ENCODE assay signal across 19 mouse cellular contexts in the genomic region with DNA sequence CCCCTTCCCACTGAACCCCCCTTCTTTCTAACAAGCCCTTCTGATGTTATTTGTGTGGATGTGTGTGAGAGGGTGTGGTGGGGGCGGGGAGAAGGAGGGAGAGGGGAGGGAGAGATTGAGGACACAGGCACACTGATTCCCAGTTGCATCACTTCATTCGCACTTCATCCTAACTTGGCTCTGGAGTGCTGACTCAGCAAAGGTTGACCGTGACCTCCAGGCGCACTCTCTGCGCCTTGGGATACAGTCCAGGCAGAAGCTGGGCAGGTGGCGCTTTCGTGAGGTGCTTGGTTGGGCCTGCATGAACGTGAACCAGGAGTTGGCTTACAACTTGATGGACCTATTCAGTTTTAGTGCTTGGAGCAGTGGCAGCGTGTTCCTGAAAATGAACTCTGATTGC. TPM values are rescaled to one million over a fixed set of nuclear protein-coding genes. Genes with fewer than 3 reads are reported as not detected.
DNase-seq lines count a peak whose midpoint lies in the region; ATAC-seq and TF ChIP-seq lines count a peak whose summit lies in the region.
"Had no signal": no experiment of that assay in that cellular context is flagged by ENCODE, and none has a peak within 500 bp of the region (broad histone marks: within the 10 kb centered on the region; RNA-seq: fewer than 3 reads in every experiment).

No protein-coding gene starts in this region.

- peaks cover 19% of the 10 kb centered on the region for H3K4me1 ChIP-seq in heart, embryonic 12.5 days (replicated peaks)
- no peaks in the 10 kb centered on the region for H3K4me1 ChIP-seq in midbrain, embryonic 11.5 days (ENCODE audit: control insufficient read depth, insufficient read depth, low read length)
- no peaks in the 10 kb centered on the region for H3K4me1 ChIP-seq in midbrain, embryonic 13.5 days (replicated peaks)
- H3K4me1 ChIP-seq in lung, postnatal 0 days (ENCODE audit: insufficient read depth, low read depth, low read length) = no peaks in the 10 kb centered on the region
- no peaks in the 10 kb centered on the region for H3K4me1 ChIP-seq in stomach, postnatal 0 days (replicated peaks; ENCODE audit: control insufficient read depth, insufficient read depth)
- H3K4me1 ChIP-seq: hindbrain, embryonic 12.5 days; midbrain, embryonic 15.5 days; stomach, embryonic 15.5 days had no signal

- H3K9ac ChIP-seq in heart, embryonic 12.5 days = no peak overlapping the region
- no peak overlapping the region for H3K9ac ChIP-seq in midbrain, embryonic 11.5 days (ENCODE audit: low read length)
- H3K9ac ChIP-seq in midbrain, embryonic 13.5 days (replicated peaks) = no peak overlapping the region
- no peak overlapping the region for H3K9ac ChIP-seq in lung, postnatal 0 days (replicated peaks; ENCODE audit: low read depth)
- no peak overlapping the region for H3K9ac ChIP-seq in stomach, postnatal 0 days (ENCODE audit: low read length)
- H3K9ac ChIP-seq: hindbrain, embryonic 12.5 days; midbrain, embryonic 15.5 days; stomach, embryonic 15.5 days had no signal

- H3K27me3 ChIP-seq in heart, embryonic 12.5 days (replicated peaks) = no peaks in the 10 kb centered on the region
- H3K27me3 ChIP-seq in midbrain, embryonic 11.5 days (ENCODE audit: control insufficient read depth, insufficient read depth, low read length) = no peaks in the 10 kb centered on the region
- H3K27me3 ChIP-seq in midbrain, embryonic 13.5 days = no peaks in the 10 kb centered on the region
- H3K27me3 ChIP-seq in lung, postnatal 0 days (replicated peaks; ENCODE audit: insufficient read depth, low read length) = no peaks in the 10 kb centered on the region
- no peaks in the 10 kb centered on the region for H3K27me3 ChIP-seq in stomach, postnatal 0 days (ENCODE audit: control insufficient read depth, insufficient read depth, low read length)
- H3K27me3 ChIP-seq: hindbrain, embryonic 12.5 days; midbrain, embryonic 15.5 days; stomach, embryonic 15.5 days had no signal

- no peak for TF ChIP-seq EP300 in lung, postnatal 0 days (IDR thresholded peaks at IDR 0.05)
- no peak for TF ChIP-seq EP300 in stomach, postnatal 0 days (optimal IDR thresholded peaks at IDR 0.05)

- H3K36me3 ChIP-seq in heart, embryonic 12.5 days = peaks cover 45% of the 10 kb centered on the region
- peaks cover 8% of the 10 kb centered on the region for H3K36me3 ChIP-seq in midbrain, embryonic 11.5 days (ENCODE audit: control insufficient read depth, insufficient read depth, low read length)
- H3K36me3 ChIP-seq in midbrain, embryonic 13.5 days = peaks cover 31% of the 10 kb centered on the region
- peaks cover 4% of the 10 kb centered on the region; the same call in 1 of the 2 replicates for H3K36me3 ChIP-seq in lung, postnatal 0 days (ENCODE audit: insufficient read depth, low read length)
- no peaks in the 10 kb centered on the region for H3K36me3 ChIP-seq in stomach, postnatal 0 days (ENCODE audit: control insufficient read depth, insufficient read depth, low read length)

- no peak for ATAC-seq in heart, embryonic 12.5 days (ENCODE audit: insufficient number of reproducible peaks, low FRiP score)
- ATAC-seq in midbrain, embryonic 11.5 days (ENCODE audit: low FRiP score) = no peak
- no peak for ATAC-seq in midbrain, embryonic 13.5 days
- peak; percentile 43 for ATAC-seq in lung, postnatal 0 days
- ATAC-seq in stomach, postnatal 0 days (ENCODE audit: low FRiP score, low TSS enrichment) = peak; percentile 22; the same call in 1 of the 2 replicates
- ATAC-seq: activated CD4-positive, CD25-positive, alpha-beta regulatory T cell, adult 4 months; forebrain, embryonic 16.5 days; midbrain, embryonic 15.5 days had no signal

- H3K27ac ChIP-seq in heart, embryonic 12.5 days (ENCODE audit: poor library complexity, severe bottlenecking) = no peak overlapping the region
- no peak overlapping the region for H3K27ac ChIP-seq in midbrain, embryonic 11.5 days (ENCODE audit: low read depth, low read length)
- no peak overlapping the region for H3K27ac ChIP-seq in midbrain, embryonic 13.5 days
- no peak overlapping the region for H3K27ac ChIP-seq in lung, postnatal 0 days (ENCODE audit: low read length)
- no peak overlapping the region for H3K27ac ChIP-seq in stomach, postnatal 0 days (replicated peaks)
- H3K27ac ChIP-seq: heart, embryonic 10.5 days; hindbrain, embryonic 12.5 days; midbrain, embryonic 15.5 days; stomach, embryonic 15.5 days had no signal

- DNase-seq in heart, adult 11 months = peak; percentile 83
- DNase-seq in midbrain, embryonic 11.5 days (ENCODE audit: low spot score, missing footprints) = peak; percentile 39
- DNase-seq in lung, postnatal 0 days (ENCODE audit: low spot score) = peak; percentile 63
- DNase-seq in stomach, postnatal 0 days (ENCODE audit: low spot score) = peak; percentile 37
- DNase-seq in gastrocnemius, adult 8-10 months (ENCODE audit: low spot score in 2 of 2) = no peak
- no peak for DNase-seq in cerebellum, adult 18-20 months
- DNase-seq: cerebellum, postnatal 14 days; heart, postnatal 10 days; kidney, postnatal 36 days; right cerebral cortex, postnatal 14 days had no signal

- no peak for TF ChIP-seq CTCF in lung, postnatal 0 days (IDR thresholded peaks at IDR 0.05)
- TF ChIP-seq CTCF in stomach, postnatal 0 days (IDR thresholded peaks at IDR 0.05; ENCODE audit: low read depth) = no peak

- H3K4me3 ChIP-seq in heart, embryonic 12.5 days = no peak overlapping the region
- H3K4me3 ChIP-seq in midbrain, embryonic 11.5 days (ENCODE audit: low read depth, low read length) = no peak overlapping the region
- no peak overlapping the region for H3K4me3 ChIP-seq in midbrain, embryonic 13.5 days (replicated peaks)
- no peak overlapping the region for H3K4me3 ChIP-seq in lung, postnatal 0 days (ENCODE audit: low read depth, low read length)
- H3K4me3 ChIP-seq in stomach, postnatal 0 days (ENCODE audit: low read depth, low read length) = no peak overlapping the region
- H3K4me3 ChIP-seq: heart, embryonic 10.5 days; hindbrain, embryonic 12.5 days; midbrain, embryonic 15.5 days; myocyte; stomach, embryonic 15.5 days had no signal

- H3K9me3 ChIP-seq in heart, embryonic 12.5 days (replicated peaks) = 0 out of 2 replicates have a peak, but pooled peaks cover 3% of the 10 kb centered on the region
- peaks cover 4% of the 10 kb centered on the region for H3K9me3 ChIP-seq in midbrain, embryonic 11.5 days (ENCODE audit: control insufficient read depth, low read length)
- no peaks in the 10 kb centered on the region for H3K9me3 ChIP-seq in midbrain, embryonic 13.5 days
- H3K9me3 ChIP-seq in lung, postnatal 0 days (ENCODE audit: low read length) = no peaks in the 10 kb centered on the region
- no peaks in the 10 kb centered on the region for H3K9me3 ChIP-seq in stomach, postnatal 0 days (ENCODE audit: control insufficient read depth, low read length)
- H3K9me3 ChIP-seq: heart, embryonic 10.5 days; midbrain, embryonic 15.5 days; stomach, embryonic 15.5 days had no signal

- H3K4me2 ChIP-seq in heart, embryonic 12.5 days = no peak overlapping the region
- H3K4me2 ChIP-seq in midbrain, embryonic 11.5 days = no peak overlapping the region
- H3K4me2 ChIP-seq in midbrain, embryonic 13.5 days (replicated peaks) = no peak overlapping the region
- no peak overlapping the region for H3K4me2 ChIP-seq in lung, postnatal 0 days (replicated peaks; ENCODE audit: low read depth, low read length)
- H3K4me2 ChIP-seq in stomach, postnatal 0 days (replicated peaks; ENCODE audit: low read depth) = no peak overlapping the region
- H3K4me2 ChIP-seq: hindbrain, embryonic 12.5 days; midbrain, embryonic 15.5 days; stomach, embryonic 15.5 days had no signal

- WGBS in heart, embryonic 12.5 days = 87% methylated on average over 9 of the region's 9 CpGs
- WGBS in midbrain, embryonic 11.5 days = 93% methylated on average over 9 of the region's 9 CpGs
- 91% methylated on average over 9 of the region's 9 CpGs for WGBS in midbrain, embryonic 13.5 days
- 82% methylated on average over 9 of the region's 9 CpGs for WGBS in lung, postnatal 0 days
- 76% methylated on average over 9 of the region's 9 CpGs for WGBS in stomach, postnatal 0 days

RNA-seq across cellular contexts. Expression of a gene that starts 22.0 kb away (rescaled TPM):
- polyA plus RNA-seq in heart, embryonic 12.5 days (2016; fragmentation: Nextera tagmentation; extraction: Ambion mirVana) = 79.3 and 81.1 TPM in 2 replicates
- polyA plus RNA-seq in midbrain, embryonic 11.5 days (2014; fragmentation: Nextera tagmentation; extraction: Ambion mirVana) = 68.9 and 73.8 TPM in 2 replicates
- 54.4 and 54.9 TPM in 2 replicates for polyA plus RNA-seq in midbrain, embryonic 13.5 days (2015; fragmentation: Nextera tagmentation; extraction: Ambion mirVana)
- 37.0 and 39.5 TPM in 2 replicates for polyA plus RNA-seq in lung, postnatal 0 days (2015; fragmentation: Nextera tagmentation; extraction: Ambion mirVana)
- 37.5 and 38.7 TPM in 2 replicates for polyA plus RNA-seq in stomach, postnatal 0 days (2015; fragmentation: Nextera tagmentation; extraction: Ambion mirVana)
- 10 to 100 TPM; 14.1 to 16.8 (median 16.1) TPM for total RNA-seq in gastrocnemius, adult 8-10 months (2022)

RNA-seq across cellular contexts. Expression of a gene that starts 41.1 kb away (rescaled TPM):
- polyA plus RNA-seq in heart, embryonic 12.5 days (2016; fragmentation: Nextera tagmentation; extraction: Ambion mirVana) = 57.6 and 60.3 TPM in 2 replicates
- 78.5 and 81.3 TPM in 2 replicates for polyA plus RNA-seq in midbrain, embryonic 11.5 days (2014; fragmentation: Nextera tagmentation; extraction: Ambion mirVana)
- 70.7 and 97.8 TPM in 2 replicates for polyA plus RNA-seq in midbrain, embryonic 13.5 days (2015; fragmentation: Nextera tagmentation; extraction: Ambion mirVana)
- 82.1 and 83.8 TPM in 2 replicates for polyA plus RNA-seq in lung, postnatal 0 days (2015; fragmentation: Nextera tagmentation; extraction: Ambion mirVana)
- polyA plus RNA-seq in stomach, postnatal 0 days (2015; fragmentation: Nextera tagmentation; extraction: Ambion mirVana) = 120 and 138 TPM in 2 replicates
- 10 to 100 TPM; 11.4 to 23.0 (median 13.8) TPM for total RNA-seq in gastrocnemius, adult 8-10 months (2022)

Comparison
In these comparisons a context has a peak if more than half of its experiments do, and no peak if none do; other contexts are left out.
1. DNase-seq: peak in heart, adult 11 months (single experiment), midbrain, embryonic 11.5 days (single experiment), lung, postnatal 0 days (single experiment) and stomach, postnatal 0 days (single experiment); none in gastrocnemius, adult 8-10 months (0 of 2) and cerebellum, adult 18-20 months (0 of 2).
2. ATAC-seq: peak in lung, postnatal 0 days (single experiment) and stomach, postnatal 0 days (single experiment); none in heart, embryonic 12.5 days (single experiment), midbrain, embryonic 11.5 days (single experiment) and midbrain, embryonic 13.5 days (single experiment).